Mouse (Mus musculus) thymus, adult 2 months (tissue): ENCODE data around the gene Ccnc. TPM values are rescaled to one million over a fixed set of nuclear protein-coding genes. Genes with fewer than 3 reads are reported as not detected.
A peak's percentile ranks its signal among the peaks of the same experiment; 100 is the strongest.

Experiments used
- DNase-seq: peaks from one replicate; pipeline ENCODE4 v3.0.0; 2021
- H3K27ac ChIP-seq: fragments of 200-500 bp; 2 replicates; pipeline ENCODE4 v1.5.1; 2012; ENCODE audit warnings: low read length, control low read depth; ENCODE audit not compliant: control insufficient read depth, insufficient read depth
- H3K27me3 ChIP-seq: fragments of 200-500 bp; 2 replicates; pipeline ENCODE4 v1.6.1; 2012; ENCODE audit warnings: mild to moderate bottlenecking, low read length, moderate library complexity, mixed read lengths; ENCODE audit not compliant: control insufficient read depth, insufficient read depth
- H3K36me3 ChIP-seq: fragments of 200-500 bp; 2 replicates; pipeline ENCODE4 v1.6.1; 2012; ENCODE audit warnings: mild to moderate bottlenecking, low read length, moderate library complexity; ENCODE audit not compliant: control insufficient read depth, insufficient read depth
- H3K4me1 ChIP-seq: fragments of 200-500 bp; replicated peaks from 2 replicates; pipeline ENCODE4 v1.6.1; 2012; ENCODE audit warnings: low read length; ENCODE audit not compliant: control insufficient read depth, insufficient read depth
- H3K4me3 ChIP-seq: fragments of 200-500 bp; 2 replicates; pipeline ENCODE4 v1.5.1; 2012; ENCODE audit warnings: mild to moderate bottlenecking, low read length, control low read depth, moderate library complexity; ENCODE audit not compliant: control insufficient read depth, insufficient read depth
- CTCF ChIP-seq: fragments of 200-500 bp; IDR thresholded peaks from 2 replicates; pipeline ENCODE4 v1.5.1; 2012; ENCODE audit warnings: mild to moderate bottlenecking, control low read depth, low read length, moderate library complexity, borderline replicate concordance; ENCODE audit not compliant: control insufficient read depth, poor library complexity, insufficient read depth; ENCODE audit errors: extremely low read depth
- POLR2A ChIP-seq: fragments of 200-500 bp; IDR thresholded peaks from 2 replicates; pipeline ENCODE4 v1.6.1; 2012; ENCODE audit warnings: mild to moderate bottlenecking, low read length, control low read depth, moderate library complexity; ENCODE audit not compliant: control insufficient read depth, poor library complexity, insufficient read depth; ENCODE audit errors: extremely low read depth
- WGBS: fragments of 180-500 bp; shearing (Covaris S2); methylation state at CpG from one replicate; pipeline ENCODE4 v1.1.7; 2018; 5-methylcytosine and 5-hydroxymethylcytosine counted together
- polyA plus RNA-seq: library from polyadenylated mRNA; depleted of rRNA; stranded (reverse); fragments of >200 nt; gene quantifications from 2 replicates; pipeline ENCODE4 v1.2.3, GENCODE M21; 2012

Gene Ccnc
- polyA plus RNA-seq, 1 experiment: 5.0 TPM

- DNase-seq: no peak
- WGBS: 3% methylated on average over 64 of the region's 64 CpGs
- H3K36me3 ChIP-seq: no peaks in the 10 kb centered on the region
- H3K4me3 ChIP-seq: no peak overlapping the region
- 0 out of 2 replicates have a peak, but pooled peaks cover 3% of the 10 kb centered on the region for H3K4me1 ChIP-seq
- TF ChIP-seq CTCF (no peak), POLR2A (no peak)
- H3K27me3 ChIP-seq: peaks cover 28% of the 10 kb centered on the region
- H3K27ac ChIP-seq: no peak overlapping the region
These were observed 38.7 kb upstream of the Ccnc start for GRCm38 (mm10) chr4:21688703-21689200.

DNA sequence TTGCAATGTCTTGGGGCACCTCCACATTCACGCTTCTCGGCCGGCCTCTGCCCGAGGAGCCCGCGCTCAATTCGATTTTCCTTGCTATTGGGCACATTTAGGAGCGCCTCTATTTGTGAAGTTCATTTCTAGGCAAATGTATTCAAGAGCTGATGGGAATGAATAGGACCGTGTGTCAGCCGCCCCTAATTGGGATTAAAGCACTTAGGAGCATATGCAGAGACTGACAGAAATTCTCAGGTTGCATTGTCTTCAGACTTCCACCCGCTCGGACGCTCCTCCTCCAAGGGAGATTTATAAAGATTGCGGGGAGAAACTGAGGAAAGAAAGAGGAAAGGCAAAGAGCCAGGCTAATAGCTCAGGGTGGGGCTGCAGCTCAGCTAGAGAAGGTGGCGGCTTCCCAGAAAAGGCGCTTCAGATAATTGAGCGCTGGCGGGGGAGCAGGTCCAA is 38.0 kb upstream of the Ccnc start:
- H3K36me3 ChIP-seq: no peaks in the 10 kb centered on the region
- peaks cover 28% of the 10 kb centered on the region for H3K27me3 ChIP-seq
- WGBS: 9% methylated on average over 18 of the region's 18 CpGs
- H3K27ac ChIP-seq: no peak overlapping the region
- H3K4me3 ChIP-seq: no peak overlapping the region
- no peak for DNase-seq
- TF ChIP-seq POLR2A (no peak), CTCF (no peak)
- H3K4me1 ChIP-seq: 0 out of 2 replicates have a peak, but pooled peaks cover 3% of the 10 kb centered on the region

DNA sequence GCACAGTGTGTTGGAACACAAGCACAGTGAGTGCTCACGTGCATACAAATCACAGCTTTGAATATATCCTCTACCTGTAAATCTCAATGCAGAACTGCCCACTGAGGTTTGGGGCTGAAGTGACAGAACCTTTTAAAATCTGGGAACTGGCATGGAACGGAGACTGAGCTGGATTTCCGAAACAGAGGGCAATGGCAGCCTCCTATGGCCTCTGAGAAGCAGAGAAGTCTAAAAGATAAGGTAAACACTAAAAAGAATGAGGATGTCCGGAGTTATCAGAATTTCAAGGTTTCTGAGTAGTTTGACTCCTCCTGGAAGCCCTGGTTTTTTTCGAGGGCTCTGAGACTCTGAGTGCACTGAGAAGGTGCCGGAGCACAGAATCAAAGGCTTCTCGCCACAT is 37.3 kb upstream of the Ccnc start:
- no peak for DNase-seq
- no peak overlapping the region for H3K4me3 ChIP-seq
- WGBS: 22% methylated on average over 7 of the region's 7 CpGs
- no peaks in the 10 kb centered on the region for H3K36me3 ChIP-seq
- H3K27me3 ChIP-seq: peaks cover 25% of the 10 kb centered on the region
- TF ChIP-seq CTCF (no peak), POLR2A (no peak)
- no peak overlapping the region for H3K27ac ChIP-seq
- H3K4me1 ChIP-seq: 0 out of 2 replicates have a peak, but pooled peaks cover 3% of the 10 kb centered on the region

DNA sequence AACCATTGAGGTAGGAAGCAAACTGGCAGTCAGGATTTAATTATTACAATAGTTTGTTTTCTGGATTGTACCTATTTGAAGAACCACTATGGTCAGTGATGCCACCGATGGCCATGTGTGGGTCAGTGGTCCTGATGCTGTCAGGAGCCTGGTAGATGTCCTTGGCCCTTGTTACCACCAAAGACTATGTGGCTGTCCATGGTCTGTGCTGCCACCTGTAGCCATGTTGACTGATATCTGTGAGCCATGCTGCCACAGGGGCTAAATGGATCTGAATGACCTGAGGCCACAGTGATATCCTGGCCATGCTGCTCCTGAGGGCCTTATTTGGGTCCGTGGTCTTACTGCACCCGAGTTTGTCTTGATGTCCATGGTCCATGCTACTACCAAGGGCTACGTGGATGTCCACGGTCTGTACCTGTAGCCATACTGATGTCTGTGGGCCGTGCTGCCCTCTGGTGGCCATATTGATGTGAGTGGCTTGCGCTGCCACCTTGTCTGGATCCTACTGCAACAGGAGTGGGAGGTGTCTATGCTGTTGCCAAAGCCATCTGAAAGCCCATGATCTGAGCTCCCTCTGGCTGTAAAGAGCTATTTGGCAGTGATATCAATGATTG is 31.8 kb upstream of the Ccnc start:
- WGBS: 23% methylated on average over 7 of the region's 7 CpGs
- H3K27ac ChIP-seq: no peak overlapping the region
- peak; percentile 61 for DNase-seq
- H3K27me3 ChIP-seq: no peaks in the 10 kb centered on the region
- H3K36me3 ChIP-seq: no peaks in the 10 kb centered on the region
- no peak overlapping the region for H3K4me3 ChIP-seq
- no peaks in the 10 kb centered on the region for H3K4me1 ChIP-seq
- TF ChIP-seq POLR2A (no peak), CTCF (peak; percentile 71; the same call in 1 of the 2 replicates)

DNA sequence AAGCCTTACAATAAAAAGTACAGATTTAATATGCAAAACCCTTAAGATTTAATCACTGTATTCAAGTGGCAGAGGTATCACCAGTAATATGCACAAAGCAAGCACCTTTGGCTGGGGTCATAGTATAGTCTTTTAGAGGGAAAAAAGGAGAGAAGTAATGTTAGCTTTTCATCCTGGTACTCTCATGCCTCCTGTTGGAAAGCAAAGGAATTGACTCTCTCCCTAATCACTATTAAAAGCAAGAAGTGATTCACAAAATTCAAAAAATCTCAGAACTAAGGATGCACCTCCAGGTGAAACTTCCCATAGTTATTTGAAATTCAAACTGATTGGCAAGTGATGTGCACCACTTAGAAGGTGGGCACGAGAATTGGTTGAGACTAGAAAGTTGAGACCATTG is 22.5 kb upstream of the Ccnc start:
- no peak overlapping the region for H3K27ac ChIP-seq
- H3K36me3 ChIP-seq: no peaks in the 10 kb centered on the region
- no peak for TF ChIP-seq CTCF
- TF ChIP-seq POLR2A: no peak
- no peaks in the 10 kb centered on the region for H3K27me3 ChIP-seq
- DNase-seq: no peak
- no peaks in the 10 kb centered on the region for H3K4me1 ChIP-seq
- 54% methylated on average over 1 of the region's 1 CpGs for WGBS
- no peak overlapping the region for H3K4me3 ChIP-seq

DNA sequence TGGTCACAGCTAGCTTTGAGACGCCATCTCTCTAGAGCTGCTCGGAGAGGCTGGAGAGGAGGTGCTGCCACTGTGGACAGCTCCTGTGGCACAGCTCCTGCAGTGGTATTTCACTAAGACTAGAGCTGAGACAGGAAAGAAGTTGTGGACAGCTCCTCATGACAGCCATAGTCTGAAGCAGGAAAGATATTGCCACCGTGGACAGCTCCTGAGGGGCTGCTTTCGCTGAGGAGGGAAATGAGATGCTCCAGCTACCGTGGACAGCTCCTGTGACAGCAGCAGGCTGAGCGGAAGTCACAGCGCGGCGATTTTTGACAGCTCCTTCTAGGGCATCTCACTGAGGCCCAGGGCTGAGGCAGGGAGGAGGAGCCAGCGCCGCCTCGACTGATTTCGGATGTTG is 15.4 kb upstream of the Ccnc start:
- DNase-seq: peak; percentile 57
- Histone ChIP-seq H3K4me1 (no peaks in the 10 kb centered on the region), H3K27me3 (no peaks in the 10 kb centered on the region), H3K27ac (no peak overlapping the region), H3K4me3 (no peak overlapping the region), H3K36me3 (no peaks in the 10 kb centered on the region)
- 4% methylated on average over 13 of the region's 13 CpGs for WGBS
- TF ChIP-seq CTCF (no peak), POLR2A (no peak)
